Mouse (Mus musculus) neural tube, embryonic 12.5 days (tissue): ENCODE measurements around the gene Saxo1. TPM values are rescaled to one million over a fixed set of nuclear protein-coding genes. Genes with fewer than 3 reads are reported as not detected.
A peak's percentile ranks its signal among the peaks of the same experiment; 100 is the strongest.

Experiments
- ATAC-seq: fragments of 200-750 bp; cut with Nextera tagmentation; 2 replicates; pipeline ENCODE4 v1.8.0; 2017; ENCODE audit warnings: low read depth, mild to moderate bottlenecking, moderate TSS enrichment, moderate library complexity; ENCODE audit not compliant: low FRiP score
- H3K27ac ChIP-seq: fragments of 300-500 bp; sonication (generic); 2 replicates; pipeline ENCODE4 v1.5.1; 2016
- H3K27me3 ChIP-seq: fragments of 300-500 bp; sonication (generic); replicated peaks from 2 replicates; pipeline ENCODE4 v1.6.1; 2016; ENCODE audit warnings: mild to moderate bottlenecking
- H3K36me3 ChIP-seq: fragments of 300-500 bp; sonication (generic); 2 replicates; pipeline ENCODE4 v1.6.1; 2016; ENCODE audit warnings: mild to moderate bottlenecking
- H3K4me1 ChIP-seq: fragments of 300-500 bp; sonication (generic); 2 replicates; pipeline ENCODE4 v1.6.1; 2016
- H3K4me2 ChIP-seq: fragments of 300-500 bp; sonication (generic); replicated peaks from 2 replicates; pipeline ENCODE4 v1.6.1; 2016; ENCODE audit warnings: mild to moderate bottlenecking
- H3K4me3 ChIP-seq: fragments of 300-500 bp; sonication (generic); 2 replicates; pipeline ENCODE4 v1.5.1; 2016
- H3K9ac ChIP-seq: fragments of 300-500 bp; sonication (generic); 2 replicates; pipeline ENCODE4 v1.6.1; 2016; ENCODE audit warnings: mild to moderate bottlenecking
- H3K9me3 ChIP-seq: fragments of 300-500 bp; sonication (generic); 2 replicates; pipeline ENCODE4 v1.6.1; 2016; ENCODE audit warnings: mild to moderate bottlenecking
- WGBS: fragments of 180-500 bp; shearing (Covaris S2); methylation state at CpG from one replicate; pipeline ENCODE4 v1.1.7; 2016; 5-methylcytosine and 5-hydroxymethylcytosine counted together
- polyA plus RNA-seq: library from polyadenylated mRNA; unstranded; fragments of >200 nt; fragmentation: Nextera tagmentation; extraction: Ambion mirVana; gene quantifications from 2 replicates; pipeline ENCODE4 v1.2.1, GENCODE M21; 2016

The Saxo1 gene
- polyA plus RNA-seq, 1 experiment from 2014 or later, result not detected

GRCm38 (mm10) chr4:86464808-86465207 is 93.3 kb downstream of the Saxo1 start:
- no peaks in the 10 kb centered on the region for H3K4me1 ChIP-seq
- H3K9me3 ChIP-seq, result no peaks in the 10 kb centered on the region
- H3K27ac ChIP-seq, result no peak overlapping the region
- no peaks in the 10 kb centered on the region for H3K36me3 ChIP-seq
- ATAC-seq, result no peak
- WGBS, result 88% methylated on average over 5 of the region's 5 CpGs
- no peaks in the 10 kb centered on the region for H3K27me3 ChIP-seq
- no peak overlapping the region for H3K9ac ChIP-seq
- H3K4me2 ChIP-seq, result no peak overlapping the region
- H3K4me3 ChIP-seq, result no peak overlapping the region

- Histone ChIP-seq H3K36me3 (no peaks in the 10 kb centered on the region), H3K4me3 (no peak overlapping the region), H3K9ac (no peak overlapping the region), H3K27me3 (no peaks in the 10 kb centered on the region), H3K27ac (no peak overlapping the region), H3K4me1 (no peaks in the 10 kb centered on the region), H3K9me3 (no peaks in the 10 kb centered on the region), H3K4me2 (no peak overlapping the region)
- 94% methylated on average over 3 of the region's 3 CpGs for WGBS
- ATAC-seq, result no peak
Measured at GRCm38 (mm10) chr4:86450468-86450867, 107.7 kb downstream of the Saxo1 start.

GRCm38 (mm10) chr4:86436336-86436735 is 121.8 kb downstream of the Saxo1 start:
- WGBS, result 87% methylated on average over 3 of the region's 3 CpGs
- H3K4me2 ChIP-seq, result no peak overlapping the region
- no peaks in the 10 kb centered on the region for H3K27me3 ChIP-seq
- H3K36me3 ChIP-seq, result no peaks in the 10 kb centered on the region
- H3K27ac ChIP-seq, result no peak overlapping the region
- H3K9me3 ChIP-seq, result no peaks in the 10 kb centered on the region
- no peaks in the 10 kb centered on the region for H3K4me1 ChIP-seq
- no peak overlapping the region for H3K4me3 ChIP-seq
- ATAC-seq, result no peak
- H3K9ac ChIP-seq, result no peak overlapping the region

GRCm38 (mm10) chr4:86435631-86436030 is 122.5 kb downstream of the Saxo1 start:
- H3K4me1 ChIP-seq, result no peaks in the 10 kb centered on the region
- H3K4me3 ChIP-seq, result no peak overlapping the region
- H3K9me3 ChIP-seq, result no peaks in the 10 kb centered on the region
- 85% methylated on average over 3 of the region's 3 CpGs for WGBS
- H3K36me3 ChIP-seq, result no peaks in the 10 kb centered on the region
- H3K27ac ChIP-seq, result no peak overlapping the region
- no peak for ATAC-seq
- H3K9ac ChIP-seq, result no peak overlapping the region
- no peak overlapping the region for H3K4me2 ChIP-seq
- no peaks in the 10 kb centered on the region for H3K27me3 ChIP-seq

GRCm38 (mm10) chr4:86428091-86428745 is 129.9 kb downstream of the Saxo1 start:
- no peaks in the 10 kb centered on the region for H3K9me3 ChIP-seq
- no peak overlapping the region for H3K9ac ChIP-seq
- H3K36me3 ChIP-seq, result no peaks in the 10 kb centered on the region
- H3K4me3 ChIP-seq, result no peak overlapping the region
- H3K4me2 ChIP-seq, result no peak overlapping the region
- 93% methylated on average over 6 of the region's 6 CpGs for WGBS
- H3K4me1 ChIP-seq, result no peaks in the 10 kb centered on the region
- no peak overlapping the region for H3K27ac ChIP-seq
- ATAC-seq, result no peak
- no peaks in the 10 kb centered on the region for H3K27me3 ChIP-seq

- no peak for ATAC-seq
- Histone ChIP-seq H3K27me3 (no peaks in the 10 kb centered on the region), H3K27ac (no peak overlapping the region), H3K9me3 (no peaks in the 10 kb centered on the region), H3K9ac (no peak overlapping the region), H3K4me1 (no peaks in the 10 kb centered on the region), H3K4me2 (no peak overlapping the region), H3K4me3 (no peak overlapping the region), H3K36me3 (no peaks in the 10 kb centered on the region)
- 80% methylated on average over 5 of the region's 5 CpGs for WGBS
Measured at GRCm38 (mm10) chr4:86427312-86427711, 130.8 kb downstream of the Saxo1 start.

GRCm38 (mm10) chr4:86426549-86426948 is 131.6 kb downstream of the Saxo1 start:
- no peak for ATAC-seq
- no peaks in the 10 kb centered on the region for H3K36me3 ChIP-seq
- no peaks in the 10 kb centered on the region for H3K27me3 ChIP-seq
- H3K4me3 ChIP-seq, result no peak overlapping the region
- no peak overlapping the region for H3K4me2 ChIP-seq
- no peak overlapping the region for H3K27ac ChIP-seq
- WGBS, result 50% methylated on average over 11 of the region's 11 CpGs
- H3K9me3 ChIP-seq, result no peaks in the 10 kb centered on the region
- H3K4me1 ChIP-seq, result no peaks in the 10 kb centered on the region
- no peak overlapping the region for H3K9ac ChIP-seq

GRCm38 (mm10) chr4:86425581-86425980 is 132.5 kb downstream of the Saxo1 start:
- H3K27ac ChIP-seq, result no peak overlapping the region
- no peak overlapping the region for H3K9ac ChIP-seq
- 78% methylated on average over 7 of the region's 7 CpGs for WGBS
- H3K4me3 ChIP-seq, result no peak overlapping the region
- no peaks in the 10 kb centered on the region for H3K36me3 ChIP-seq
- no peaks in the 10 kb centered on the region for H3K9me3 ChIP-seq
- no peaks in the 10 kb centered on the region for H3K4me1 ChIP-seq
- H3K4me2 ChIP-seq, result no peak overlapping the region
- ATAC-seq, result no peak
- H3K27me3 ChIP-seq, result no peaks in the 10 kb centered on the region

GRCm38 (mm10) chr4:86422586-86422985 is 135.5 kb downstream of the Saxo1 start:
- Histone ChIP-seq H3K9me3 (no peaks in the 10 kb centered on the region), H3K4me3 (no peak overlapping the region), H3K4me2 (no peak overlapping the region), H3K36me3 (no peaks in the 10 kb centered on the region), H3K4me1 (no peaks in the 10 kb centered on the region), H3K27me3 (no peaks in the 10 kb centered on the region), H3K27ac (no peak overlapping the region), H3K9ac (no peak overlapping the region)
- WGBS, result 58% methylated on average over 6 of the region's 6 CpGs
- ATAC-seq, result no peak

- Histone ChIP-seq H3K9ac (no peak overlapping the region), H3K27me3 (no peaks in the 10 kb centered on the region), H3K9me3 (no peaks in the 10 kb centered on the region), H3K4me2 (no peak overlapping the region), H3K4me3 (no peak overlapping the region), H3K4me1 (peaks cover 14% of the 10 kb centered on the region; the same call in 1 of the 2 replicates), H3K36me3 (no peaks in the 10 kb centered on the region), H3K27ac (no peak overlapping the region)
- WGBS, result 62% methylated on average over 15 of the region's 15 CpGs
- no peak for ATAC-seq
Measured at GRCm38 (mm10) chr4:86416401-86417025, 141.6 kb downstream of the Saxo1 start.

GRCm38 (mm10) chr4:86413388-86413787 is 144.7 kb downstream of the Saxo1 start:
- no peak overlapping the region for H3K4me3 ChIP-seq
- peak; percentile 81 for ATAC-seq
- H3K27me3 ChIP-seq, result no peaks in the 10 kb centered on the region
- H3K9ac ChIP-seq, result no peak overlapping the region
- WGBS, result 16% methylated on average over 3 of the region's 3 CpGs
- H3K27ac ChIP-seq, result no peak overlapping the region
- no peak overlapping the region for H3K4me2 ChIP-seq
- H3K4me1 ChIP-seq, result peaks cover 14% of the 10 kb centered on the region; the same call in 1 of the 2 replicates
- no peaks in the 10 kb centered on the region for H3K36me3 ChIP-seq
- no peaks in the 10 kb centered on the region for H3K9me3 ChIP-seq

- Histone ChIP-seq H3K36me3 (no peaks in the 10 kb centered on the region), H3K9ac (no peak overlapping the region), H3K27me3 (no peaks in the 10 kb centered on the region), H3K4me1 (peaks cover 7% of the 10 kb centered on the region; the same call in 1 of the 2 replicates), H3K4me3 (no peak overlapping the region), H3K9me3 (no peaks in the 10 kb centered on the region), H3K27ac (no peak overlapping the region), H3K4me2 (no peak overlapping the region)
- no peak for ATAC-seq
- WGBS, result 95% methylated on average over 3 of the region's 3 CpGs
Measured at GRCm38 (mm10) chr4:86410946-86411345, 147.2 kb downstream of the Saxo1 start.

GRCm38 (mm10) chr4:86408421-86408820 is 149.7 kb downstream of the Saxo1 start:
- Histone ChIP-seq H3K27me3 (no peaks in the 10 kb centered on the region), H3K9ac (no peak overlapping the region), H3K36me3 (no peaks in the 10 kb centered on the region), H3K9me3 (no peaks in the 10 kb centered on the region), H3K4me2 (no peak overlapping the region), H3K4me3 (no peak overlapping the region), H3K27ac (no peak overlapping the region), H3K4me1 (peaks cover 1% of the 10 kb centered on the region; the same call in 1 of the 2 replicates)
- WGBS, result 88% methylated on average over 9 of the region's 9 CpGs
- no peak for ATAC-seq
